Mouse (Mus musculus): ENCODE data around the gene Plxdc1.
"Not testable (repeated sequence)": the region's sequence is repeated elsewhere in the genome, so short reads cannot be mapped to it uniquely, and the experiment has no call there.

The Plxdc1 gene

GRCm38 (mm10) chr11:97955146-97955902 lies 30.9 kb downstream of the Plxdc1 start:
- no peak for DNase-seq (ENCODE audit: low spot score)

GRCm38 (mm10) chr11:97954469-97955141 lies 31.6 kb downstream of the Plxdc1 start:
- no peak for DNase-seq (ENCODE audit: low spot score)

GRCm38 (mm10) chr11:97953939-97954275 lies 32.3 kb downstream of the Plxdc1 start:
- DNase-seq (ENCODE audit: low spot score), result no peak

GRCm38 (mm10) chr11:97953179-97953938 lies 32.9 kb downstream of the Plxdc1 start:
- no peak for DNase-seq (ENCODE audit: low spot score)

GRCm38 (mm10) chr11:97952367-97953006 lies 33.8 kb downstream of the Plxdc1 start:
- DNase-seq (ENCODE audit: low spot score), result no peak

GRCm38 (mm10) chr11:97949703-97950475 lies 36.4 kb downstream of the Plxdc1 start:
- peak; percentile 54 for DNase-seq (ENCODE audit: low spot score)

GRCm38 (mm10) chr11:97947426-97947825 lies 38.8 kb downstream of the Plxdc1 start:
- DNase-seq (ENCODE audit: low spot score), result no peak

GRCm38 (mm10) chr11:97945738-97946289 lies 40.4 kb downstream of the Plxdc1 start:
- DNase-seq (ENCODE audit: low spot score), result not testable (repeated sequence)

- DNase-seq (ENCODE audit: low spot score), result no peak
These were observed 41.2 kb downstream of the Plxdc1 start for GRCm38 (mm10) chr11:97945031-97945430.

GRCm38 (mm10) chr11:97943256-97943655 lies 43.0 kb downstream of the Plxdc1 start:
- DNase-seq (ENCODE audit: low spot score), result no peak

- DNase-seq (ENCODE audit: low spot score), result no peak
These were observed 43.7 kb downstream of the Plxdc1 start for GRCm38 (mm10) chr11:97942420-97943111.

GRCm38 (mm10) chr11:97937469-97938105 lies 48.7 kb downstream of the Plxdc1 start:
- no peak for DNase-seq (ENCODE audit: low spot score)

- peak; percentile 49 for DNase-seq (ENCODE audit: low spot score)
These were observed 49.5 kb downstream of the Plxdc1 start for GRCm38 (mm10) chr11:97936758-97937157.

GRCm38 (mm10) chr11:97935913-97936575 lies 50.2 kb downstream of the Plxdc1 start:
- peak; percentile 35 for DNase-seq (ENCODE audit: low spot score)

- DNase-seq (ENCODE audit: low spot score), result no peak
These were observed 52.7 kb downstream of the Plxdc1 start for GRCm38 (mm10) chr11:97933553-97933952.

- DNase-seq (ENCODE audit: low spot score), result no peak
These were observed 57.3 kb downstream of the Plxdc1 start for GRCm38 (mm10) chr11:97928905-97929304.

- DNase-seq (ENCODE audit: low spot score), result no peak
These were observed 62.0 kb downstream of the Plxdc1 start for GRCm38 (mm10) chr11:97924217-97924616.

- DNase-seq (ENCODE audit: low spot score), result no peak
These were observed 62.6 kb downstream of the Plxdc1 start for GRCm38 (mm10) chr11:97923639-97924038.

- DNase-seq (ENCODE audit: low spot score), result no peak
These were observed 70.2 kb downstream of the Plxdc1 start for GRCm38 (mm10) chr11:97915974-97916503.
